Mouse (Mus musculus) monocyte, adult 2 months (primary cell): Measurements from ENCODE around the gene Ppa1.
"Not testable (repeated sequence)": the region's sequence is repeated elsewhere in the genome, so short reads cannot be mapped to it uniquely, and the experiment has no call there.

Source experiments
- DNase-seq, 2 experiments: peaks; one replicate each; pipeline ENCODE4 v3.0.0; 2022; ENCODE audit warnings: low spot score in 2 of 2, low read depth in 1 of 2

Ppa1 gene

GRCm38 (mm10) chr10:61647790-61648736 lies at the start of gene Ppa1:
Gene Ppa1, plus strand, starts transcription at chr10:61648552.
- peak; percentile 9 to 47 for DNase-seq

- DNase-seq, result no peak
These were observed 48.7 kb upstream of the Ppa1 start for GRCm38 (mm10) chr10:61599556-61600114.

- no peak for DNase-seq
These were observed 45.9 kb upstream of the Ppa1 start for GRCm38 (mm10) chr10:61602283-61603033.

GRCm38 (mm10) chr10:61604376-61605065 lies 43.8 kb upstream of the Ppa1 start:
- no peak for DNase-seq

- DNase-seq, result not testable (repeated sequence)
These were observed 43.0 kb upstream of the Ppa1 start for GRCm38 (mm10) chr10:61605381-61605780.

GRCm38 (mm10) chr10:61605851-61606250 lies 42.5 kb upstream of the Ppa1 start:
- DNase-seq, result peak in 1 of 2 experiments; percentile 30

- DNase-seq, result no peak
These were observed 40.1 kb upstream of the Ppa1 start for GRCm38 (mm10) chr10:61608233-61608632.

GRCm38 (mm10) chr10:61610650-61611235 lies 37.6 kb upstream of the Ppa1 start:
- DNase-seq, result no peak

GRCm38 (mm10) chr10:61614311-61614710 lies 34.0 kb upstream of the Ppa1 start:
- no peak for DNase-seq

- no peak for DNase-seq
These were observed 29.8 kb upstream of the Ppa1 start for GRCm38 (mm10) chr10:61618528-61618927.

GRCm38 (mm10) chr10:61621681-61622080 lies 26.7 kb upstream of the Ppa1 start:
- no peak for DNase-seq

GRCm38 (mm10) chr10:61623874-61624273 lies 24.5 kb upstream of the Ppa1 start:
- DNase-seq, result not testable (repeated sequence)

GRCm38 (mm10) chr10:61624771-61625170 lies 23.6 kb upstream of the Ppa1 start:
- DNase-seq, result no peak

GRCm38 (mm10) chr10:61625381-61626257 lies 22.7 kb upstream of the Ppa1 start:
- DNase-seq, result no peak

- DNase-seq, result no peak
These were observed 21.8 kb upstream of the Ppa1 start for GRCm38 (mm10) chr10:61626551-61626950.

- DNase-seq, result no peak
These were observed 21.0 kb upstream of the Ppa1 start for GRCm38 (mm10) chr10:61627195-61627937.

- DNase-seq, result no peak
These were observed 20.5 kb upstream of the Ppa1 start for GRCm38 (mm10) chr10:61627938-61628250.

- no peak for DNase-seq
These were observed 15.9 kb upstream of the Ppa1 start for GRCm38 (mm10) chr10:61632445-61632844.

GRCm38 (mm10) chr10:61637055-61637454 lies 11.3 kb upstream of the Ppa1 start:
- DNase-seq, result no peak
